10 mouse cellular contexts compared by ENCODE assay signal in genomic region chr5:9724956-9725600, GRCm38 (mm10). TPM values are rescaled to one million over a fixed set of nuclear protein-coding genes. Genes with fewer than 3 reads are reported as not detected.
DNase-seq lines count a peak whose midpoint lies in the region; ATAC-seq and TF ChIP-seq lines count a peak whose summit lies in the region.
"Had no signal": no experiment of that assay in that cellular context is flagged by ENCODE, and none has a peak within 500 bp of the region (broad histone marks: within the 10 kb centered on the region; RNA-seq: fewer than 3 reads in every experiment).

TSS of gene Grm3 (minus strand) at chr5:9725170.

- no peaks in the 10 kb centered on the region for H3K36me3 ChIP-seq in testis, adult 2 months (ENCODE audit: control insufficient read depth, insufficient read depth, low read length)
- no peaks in the 10 kb centered on the region for H3K36me3 ChIP-seq in hindbrain, embryonic 12.5 days
- H3K36me3 ChIP-seq in limb, embryonic 13.5 days: no peaks in the 10 kb centered on the region

- H3K27me3 ChIP-seq in testis, adult 2 months (ENCODE audit: control insufficient read depth, insufficient read depth, low read length): no peaks in the 10 kb centered on the region
- peaks cover 8% of the 10 kb centered on the region for H3K27me3 ChIP-seq in hindbrain, embryonic 12.5 days
- peaks cover 30% of the 10 kb centered on the region for H3K27me3 ChIP-seq in limb, embryonic 13.5 days

- peaks cover 14% of the 10 kb centered on the region for H3K4me1 ChIP-seq in testis, adult 2 months (ENCODE audit: control insufficient read depth, insufficient read depth, low read length)
- peaks cover 14% of the 10 kb centered on the region for H3K4me1 ChIP-seq in hindbrain, embryonic 12.5 days
- H3K4me1 ChIP-seq in limb, embryonic 13.5 days: peaks cover 16% of the 10 kb centered on the region

- DNase-seq in cerebellum, adult 18-20 months: peak; percentile 2 to 8
- DNase-seq in cerebellum, adult 11-12 months: no peak
- DNase-seq in testis, postnatal 14 days (ENCODE audit: low spot score): no peak
- DNase-seq in right cerebral cortex, postnatal 14 days: peak; percentile 23

- no peak within 1 kb of the TSS for H3K27ac ChIP-seq in testis, adult 2 months (ENCODE audit: control insufficient read depth, insufficient read depth, low read depth, low read length)
- H3K27ac ChIP-seq in hindbrain, embryonic 12.5 days: peak within 1 kb of the TSS; percentile 67
- H3K27ac ChIP-seq in limb, embryonic 13.5 days: no peak within 1 kb of the TSS

- no peaks in the 10 kb centered on the region for H3K9me3 ChIP-seq in hindbrain, embryonic 12.5 days (replicated peaks)
- H3K9me3 ChIP-seq in limb, embryonic 13.5 days: no peaks in the 10 kb centered on the region

- H3K4me3 ChIP-seq in testis, adult 2 months (ENCODE audit: control insufficient read depth, low read depth, low read length): peak within 1 kb of the TSS; percentile 16
- H3K4me3 ChIP-seq in hindbrain, embryonic 12.5 days: peak within 1 kb of the TSS; percentile 51
- peak within 1 kb of the TSS; percentile 47 for H3K4me3 ChIP-seq in limb, embryonic 13.5 days

- peak; percentile 71 for ATAC-seq in hindbrain, embryonic 12.5 days (ENCODE audit: low FRiP score)
- ATAC-seq in limb, embryonic 13.5 days (ENCODE audit: low FRiP score, low read depth): peak; percentile 48
- no peak for ATAC-seq in CD4-positive, CD25-positive, alpha-beta regulatory T cell, adult 4 months

- H3K9ac ChIP-seq in hindbrain, embryonic 12.5 days: peak within 1 kb of the TSS; percentile 61
- peak within 1 kb of the TSS; percentile 62 for H3K9ac ChIP-seq in limb, embryonic 13.5 days

- no peak for TF ChIP-seq POLR2A in testis, adult 2 months (IDR thresholded peaks at IDR 0.05; ENCODE audit: control insufficient read depth, low read depth, low read length)

- H3K4me2 ChIP-seq in hindbrain, embryonic 12.5 days (replicated peaks): peak within 1 kb of the TSS; percentile 99
- peak within 1 kb of the TSS; percentile 91 for H3K4me2 ChIP-seq in limb, embryonic 13.5 days (replicated peaks)

- TF ChIP-seq CTCF in testis, adult 2 months (IDR thresholded peaks at IDR 0.05; ENCODE audit: control insufficient read depth, insufficient read depth, insufficient replicate concordance, low read depth, low read length): no peak

- 2% methylated on average over 25 of the region's 25 CpGs for WGBS in hindbrain, embryonic 12.5 days
- 1% methylated on average over 25 of the region's 25 CpGs for WGBS in limb, embryonic 13.5 days

RNA-seq across cellular contexts. Expression of gene Grm3, which starts in this region (rescaled TPM):
- polyA plus RNA-seq in testis, adult 2 months (2012; rRNA removed): 0.28 and 0.31 TPM in 2 replicates
- 5.6 and 7.4 TPM in 2 replicates for polyA plus RNA-seq in hindbrain, embryonic 12.5 days (2016; fragmentation: Nextera tagmentation; extraction: Ambion mirVana)
- 0.70 and 0.90 TPM in 2 replicates for polyA plus RNA-seq in limb, embryonic 13.5 days (2015; fragmentation: Nextera tagmentation; extraction: Ambion mirVana)
- not detected for polyA plus RNA-seq in CD4-positive, CD25-positive, alpha-beta regulatory T cell, adult 4 months (2017; shearing (Covaris generic))
- polyA plus RNA-seq: C2C12; spleen, adult 2 months had no signal

Comparison
In these comparisons a context has a peak if more than half of its experiments do, and no peak if none do; other contexts are left out.
1. DNase-seq: peak in cerebellum, adult 18-20 months (2 of 2) and right cerebral cortex, postnatal 14 days (single experiment); none in cerebellum, adult 11-12 months (single experiment) and testis, postnatal 14 days (single experiment).
2. Peak in ATAC-seq, H3K4me3 ChIP-seq, H3K9ac ChIP-seq and H3K4me2 ChIP-seq in limb, embryonic 13.5 days; RNA of the gene not detected or under 1 TPM.
3. Peak in every context shown above with its lines, with median percentiles within 50 percentile points of each other: H3K4me3 ChIP-seq.